Comparison of ENCODE assay signal across 25 mouse cellular contexts in the genomic region with DNA sequence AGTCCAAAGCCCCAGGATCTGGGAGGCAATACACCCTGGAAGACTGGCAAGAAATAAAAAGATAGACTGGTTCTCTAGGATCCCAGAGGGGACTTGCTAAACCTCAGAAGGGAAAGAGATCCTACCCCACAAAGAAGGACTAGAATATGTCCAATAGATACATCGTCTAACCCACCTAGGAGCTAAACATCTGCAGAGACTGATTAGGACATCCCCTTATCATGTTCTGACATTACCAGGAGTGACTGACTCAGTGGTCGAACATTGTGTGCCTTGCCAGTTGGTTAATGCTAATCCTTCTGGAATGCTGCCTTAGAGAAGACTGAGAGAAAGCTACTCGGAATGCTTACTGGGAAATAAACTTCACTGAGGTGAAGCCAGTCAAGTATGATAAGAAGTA. TPM values are rescaled to one million over a fixed set of nuclear protein-coding genes. Genes with fewer than 3 reads are reported as not detected.
"Had no signal": no experiment of that assay in that cellular context is flagged by ENCODE, and none has a peak within 500 bp of the region (broad histone marks: within the 10 kb centered on the region; RNA-seq: fewer than 3 reads in every experiment).

No protein-coding gene starts in this region.

- H3K4me1 ChIP-seq: lung, embryonic 15.5 days; midbrain, embryonic 12.5 days; neural tube, embryonic 13.5 days; neural tube, embryonic 15.5 days had no signal

- ATAC-seq: lung, postnatal 0 days; midbrain, embryonic 16.5 days had no signal

- H3K9ac ChIP-seq: liver, embryonic 13.5 days; liver, embryonic 15.5 days; liver, postnatal 0 days; lung, embryonic 15.5 days; midbrain, embryonic 12.5 days; neural tube, embryonic 13.5 days; neural tube, embryonic 15.5 days had no signal

- H3K36me3 ChIP-seq: liver, embryonic 13.5 days; liver, embryonic 15.5 days; lung, embryonic 15.5 days; midbrain, embryonic 10.5 days; midbrain, embryonic 12.5 days; neural tube, embryonic 13.5 days; neural tube, embryonic 15.5 days had no signal

- H3K4me3 ChIP-seq: liver, embryonic 13.5 days; liver, embryonic 15.5 days; lung, embryonic 15.5 days; midbrain, embryonic 10.5 days; midbrain, embryonic 12.5 days; myocyte; neural tube, embryonic 13.5 days; neural tube, embryonic 15.5 days had no signal

- DNase-seq: liver, postnatal 0 days; lung, adult 2 months; lung, postnatal 14 days; lung, postnatal 4 days; midbrain, embryonic 14.5 days; retina, postnatal 1 day; right cerebral cortex, adult 18-20 months; right cerebral cortex, postnatal 14 days; spleen, adult 18-20 months; thymus, adult 18-20 months; thymus, postnatal 14 days; thymus, postnatal 36 days had no signal

- H3K9me3 ChIP-seq: liver, embryonic 13.5 days; liver, embryonic 15.5 days; lung, embryonic 15.5 days; midbrain, embryonic 10.5 days; midbrain, embryonic 12.5 days; neural tube, embryonic 13.5 days; neural tube, embryonic 15.5 days had no signal

- H3K27me3 ChIP-seq: liver, embryonic 13.5 days; liver, embryonic 15.5 days; lung, embryonic 15.5 days; midbrain, embryonic 12.5 days; neural tube, embryonic 13.5 days; neural tube, embryonic 15.5 days had no signal

- H3K27ac ChIP-seq: liver, embryonic 13.5 days; liver, embryonic 15.5 days; lung, embryonic 15.5 days; midbrain, embryonic 10.5 days; midbrain, embryonic 12.5 days; neural tube, embryonic 13.5 days; neural tube, embryonic 15.5 days had no signal

RNA-seq across cellular contexts. Expression of a gene that starts 38.7 kb away (rescaled TPM):
- polyA plus RNA-seq: myocyte had no signal

RNA-seq across cellular contexts. Expression of a gene that starts 49.1 kb away (rescaled TPM):
- polyA plus RNA-seq: midbrain, embryonic 10.5 days; midbrain, embryonic 12.5 days; myocyte; neural tube, embryonic 11.5 days had no signal

RNA-seq across cellular contexts. Expression of a gene that starts 49.1 kb away (rescaled TPM):
- polyA plus RNA-seq: liver, embryonic 11.5 days; midbrain, embryonic 10.5 days; midbrain, embryonic 12.5 days; midbrain, embryonic 14.5 days; midbrain, embryonic 16.5 days; myocyte; neural tube, embryonic 13.5 days; neural tube, embryonic 15.5 days; stomach, embryonic 14.5 days had no signal
